11 mouse cellular contexts compared by ENCODE assay signal in genomic region chr10:108061813-108062435, GRCm38 (mm10).
DNase-seq lines count a peak whose midpoint lies in the region; ATAC-seq and TF ChIP-seq lines count a peak whose summit lies in the region.
"Had no signal": no experiment of that assay in that cellular context is flagged by ENCODE, and none has a peak within 500 bp of the region (broad histone marks: within the 10 kb centered on the region; RNA-seq: fewer than 3 reads in every experiment).

No protein-coding gene starts in this region.

- no peaks in the 10 kb centered on the region for H3K9me3 ChIP-seq in midbrain, embryonic 12.5 days
- no peaks in the 10 kb centered on the region for H3K9me3 ChIP-seq in midbrain, embryonic 15.5 days
- H3K9me3 ChIP-seq in hindbrain, embryonic 12.5 days (replicated peaks), result no peaks in the 10 kb centered on the region
- H3K9me3 ChIP-seq: heart, embryonic 13.5 days had no signal

- H3K27ac ChIP-seq in midbrain, embryonic 12.5 days (replicated peaks), result no peak overlapping the region
- no peak overlapping the region for H3K27ac ChIP-seq in midbrain, embryonic 15.5 days
- H3K27ac ChIP-seq in hindbrain, embryonic 12.5 days, result no peak overlapping the region
- no peak overlapping the region for H3K27ac ChIP-seq in kidney, adult 2 months (ENCODE audit: insufficient read depth, low read depth, low read length)
- H3K27ac ChIP-seq: heart, embryonic 13.5 days had no signal

- DNase-seq in cerebellum, adult 9-10 months, result peak; percentile 1
- DNase-seq in cerebellum, adult 11-12 months, result no peak
- peak; percentile 61 for DNase-seq in retina, embryonic 14.5 days (ENCODE audit: low spot score)
- no peak for DNase-seq in frontal cortex, postnatal 14 days (ENCODE audit: low spot score in 2 of 2)
- DNase-seq in kidney, adult 2 months, result no peak
- DNase-seq: kidney, postnatal 10 days had no signal

- H3K27me3 ChIP-seq in midbrain, embryonic 12.5 days, result no peaks in the 10 kb centered on the region
- no peaks in the 10 kb centered on the region for H3K27me3 ChIP-seq in midbrain, embryonic 15.5 days (replicated peaks)
- no peaks in the 10 kb centered on the region for H3K27me3 ChIP-seq in hindbrain, embryonic 12.5 days
- H3K27me3 ChIP-seq in kidney, adult 2 months (replicated peaks; ENCODE audit: control insufficient read depth, insufficient read depth, low read length), result no peaks in the 10 kb centered on the region
- H3K27me3 ChIP-seq: heart, embryonic 13.5 days had no signal

- H3K36me3 ChIP-seq in midbrain, embryonic 12.5 days, result no peaks in the 10 kb centered on the region
- H3K36me3 ChIP-seq in midbrain, embryonic 15.5 days (replicated peaks), result no peaks in the 10 kb centered on the region
- H3K36me3 ChIP-seq in hindbrain, embryonic 12.5 days, result no peaks in the 10 kb centered on the region
- no peaks in the 10 kb centered on the region for H3K36me3 ChIP-seq in kidney, adult 2 months (ENCODE audit: control insufficient read depth, insufficient read depth, low read length)
- H3K36me3 ChIP-seq: heart, embryonic 13.5 days had no signal

- no peak overlapping the region for H3K9ac ChIP-seq in midbrain, embryonic 12.5 days (replicated peaks)
- H3K9ac ChIP-seq in midbrain, embryonic 15.5 days, result no peak overlapping the region
- no peak overlapping the region for H3K9ac ChIP-seq in hindbrain, embryonic 12.5 days
- H3K9ac ChIP-seq: heart, embryonic 13.5 days had no signal

- no peaks in the 10 kb centered on the region for H3K4me1 ChIP-seq in midbrain, embryonic 12.5 days
- no peaks in the 10 kb centered on the region for H3K4me1 ChIP-seq in midbrain, embryonic 15.5 days
- H3K4me1 ChIP-seq in hindbrain, embryonic 12.5 days, result no peaks in the 10 kb centered on the region
- H3K4me1 ChIP-seq in kidney, adult 2 months (ENCODE audit: control insufficient read depth, insufficient read depth, low read length), result peaks cover 8% of the 10 kb centered on the region; the same call in 1 of the 2 replicates

- 0 out of 2 replicates have a peak, but pooled peaks have one; percentile 23 for ATAC-seq in midbrain, embryonic 12.5 days (ENCODE audit: low FRiP score, low read depth)
- no peak for ATAC-seq in midbrain, embryonic 15.5 days (replicated peaks)
- peak; percentile 56 for ATAC-seq in hindbrain, embryonic 12.5 days (ENCODE audit: low FRiP score)
- ATAC-seq: inflammation-experienced regulatory T-cells, adult 6 months had no signal

- 66% methylated on average over 7 of the region's 7 CpGs for WGBS in midbrain, embryonic 12.5 days
- WGBS in midbrain, embryonic 15.5 days, result 50% methylated on average over 7 of the region's 7 CpGs
- 55% methylated on average over 7 of the region's 7 CpGs for WGBS in hindbrain, embryonic 12.5 days
- 61% methylated on average over 7 of the region's 7 CpGs for WGBS in kidney, adult 2 months

- TF ChIP-seq CTCF in kidney, adult 2 months (conservative IDR thresholded peaks at IDR 0.05; ENCODE audit: insufficient read depth, insufficient read length, low read depth, low read length), result no peak

- H3K4me2 ChIP-seq in midbrain, embryonic 12.5 days (replicated peaks), result no peak overlapping the region
- H3K4me2 ChIP-seq in midbrain, embryonic 15.5 days, result no peak overlapping the region
- no peak overlapping the region for H3K4me2 ChIP-seq in hindbrain, embryonic 12.5 days (replicated peaks)
- H3K4me2 ChIP-seq: heart, embryonic 13.5 days had no signal

- TF ChIP-seq POLR2A in kidney, adult 2 months (IDR thresholded peaks at IDR 0.05; ENCODE audit: low read depth, low read length), result no peak

- no peak overlapping the region for H3K4me3 ChIP-seq in midbrain, embryonic 12.5 days
- H3K4me3 ChIP-seq in midbrain, embryonic 15.5 days, result no peak overlapping the region
- no peak overlapping the region for H3K4me3 ChIP-seq in hindbrain, embryonic 12.5 days
- no peak overlapping the region for H3K4me3 ChIP-seq in kidney, adult 2 months (ENCODE audit: insufficient read depth, low read depth, low read length)
- H3K4me3 ChIP-seq: heart, embryonic 13.5 days had no signal

Comparison
In these comparisons a context has a peak if more than half of its experiments do, and no peak if none do; other contexts are left out.
1. DNase-seq: peak in cerebellum, adult 9-10 months (single experiment) and retina, embryonic 14.5 days (single experiment); none in cerebellum, adult 11-12 months (single experiment), frontal cortex, postnatal 14 days (0 of 2) and kidney, adult 2 months (single experiment).